Mouse (Mus musculus) brain, adult 2 months (tissue): ENCODE results near the gene Camta2.

Experiments used
- DNase-seq: peaks from one replicate; pipeline ENCODE4 v3.0.0; 2011; ENCODE audit warnings: low read depth, low spot score

The Camta2 gene

GRCm38 (mm10) chr11:70664741-70665140, 23.2 kb downstream of the Camta2 start:
- DNase-seq: no peak

GRCm38 (mm10) chr11:70663957-70664356, 23.9 kb downstream of the Camta2 start:
- DNase-seq: no peak

GRCm38 (mm10) chr11:70663101-70663500, 24.8 kb downstream of the Camta2 start:
- DNase-seq: no peak

- no peak for DNase-seq
These were observed 27.3 kb downstream of the Camta2 start for GRCm38 (mm10) chr11:70660571-70660970.

- no peak for DNase-seq
These were observed 29.0 kb downstream of the Camta2 start for GRCm38 (mm10) chr11:70658942-70659341.

- DNase-seq: no peak
These were observed 29.4 kb downstream of the Camta2 start for GRCm38 (mm10) chr11:70658521-70658920.

- no peak for DNase-seq
These were observed 29.9 kb downstream of the Camta2 start for GRCm38 (mm10) chr11:70657991-70658390.

- DNase-seq: no peak
These were observed 30.3 kb downstream of the Camta2 start for GRCm38 (mm10) chr11:70657573-70657972.

- no peak for DNase-seq
These were observed 30.9 kb downstream of the Camta2 start, which contains the start of gene Eno3 for GRCm38 (mm10) chr11:70656964-70657363. TSS of gene Eno3 (plus strand) at chr11:70657202.

- DNase-seq: no peak
These were observed 31.4 kb downstream of the Camta2 start for GRCm38 (mm10) chr11:70656456-70656927.

- no peak for DNase-seq
These were observed 32.1 kb downstream of the Camta2 start for GRCm38 (mm10) chr11:70655571-70656455.

GRCm38 (mm10) chr11:70654923-70655570, 32.9 kb downstream of the Camta2 start:
- DNase-seq: peak; percentile 91

- DNase-seq: peak; percentile 93
These were observed 33.5 kb downstream of the Camta2 start, which contains the start of gene Pfn1 for GRCm38 (mm10) chr11:70654198-70654922. TSS of gene Pfn1 (minus strand) at chr11:70654644.

- DNase-seq: peak; percentile 60
These were observed 34.3 kb downstream of the Camta2 start for GRCm38 (mm10) chr11:70653345-70654197.

GRCm38 (mm10) chr11:70652884-70653344, 35.0 kb downstream of the Camta2 start:
- DNase-seq: no peak

- DNase-seq: no peak
These were observed 35.6 kb downstream of the Camta2 start for GRCm38 (mm10) chr11:70652029-70652883.

GRCm38 (mm10) chr11:70651391-70651790, 36.5 kb downstream of the Camta2 start:
- DNase-seq: no peak

GRCm38 (mm10) chr11:70650322-70651175, 37.4 kb downstream of the Camta2 start:
- no peak for DNase-seq

GRCm38 (mm10) chr11:70649185-70649734, 38.6 kb downstream of the Camta2 start:
- DNase-seq: no peak
